Mouse (Mus musculus) kidney, postnatal 10 days (tissue): ENCODE data around the gene Afg3l1.
"Not testable (repeated sequence)": the region's sequence is repeated elsewhere in the genome, so short reads cannot be mapped to it uniquely, and the experiment has no call there.

Experiments used
- DNase-seq: peaks from one replicate; pipeline ENCODE4 v3.0.0; 2021; ENCODE audit warnings: mixed read lengths

Afg3l1 gene

GRCm38 (mm10) chr8:123472991-123473390 lies 4.7 kb upstream of the Afg3l1 start:
- not testable (repeated sequence) for DNase-seq

DNA sequence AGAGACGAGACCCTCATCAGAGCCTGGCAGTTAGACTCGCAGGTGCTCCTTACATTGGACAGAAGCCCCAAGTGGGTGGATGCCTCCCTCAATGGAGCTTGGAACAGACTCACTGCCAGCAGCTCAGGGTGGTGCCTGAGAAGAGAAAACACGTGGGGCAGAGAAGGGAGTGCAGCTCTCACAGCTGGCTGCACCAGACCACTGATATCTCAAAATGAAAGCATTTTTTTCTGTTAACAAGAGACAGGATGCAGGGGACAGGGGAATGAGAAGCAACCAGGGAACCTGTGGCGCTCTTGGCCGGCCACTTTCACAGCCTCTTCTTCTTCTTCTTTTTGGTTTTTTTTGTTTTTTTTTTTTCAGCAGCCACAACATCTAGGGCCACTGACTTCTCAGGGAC lies 3.2 kb upstream of the Afg3l1 start:
- not testable (repeated sequence) for DNase-seq

DNA sequence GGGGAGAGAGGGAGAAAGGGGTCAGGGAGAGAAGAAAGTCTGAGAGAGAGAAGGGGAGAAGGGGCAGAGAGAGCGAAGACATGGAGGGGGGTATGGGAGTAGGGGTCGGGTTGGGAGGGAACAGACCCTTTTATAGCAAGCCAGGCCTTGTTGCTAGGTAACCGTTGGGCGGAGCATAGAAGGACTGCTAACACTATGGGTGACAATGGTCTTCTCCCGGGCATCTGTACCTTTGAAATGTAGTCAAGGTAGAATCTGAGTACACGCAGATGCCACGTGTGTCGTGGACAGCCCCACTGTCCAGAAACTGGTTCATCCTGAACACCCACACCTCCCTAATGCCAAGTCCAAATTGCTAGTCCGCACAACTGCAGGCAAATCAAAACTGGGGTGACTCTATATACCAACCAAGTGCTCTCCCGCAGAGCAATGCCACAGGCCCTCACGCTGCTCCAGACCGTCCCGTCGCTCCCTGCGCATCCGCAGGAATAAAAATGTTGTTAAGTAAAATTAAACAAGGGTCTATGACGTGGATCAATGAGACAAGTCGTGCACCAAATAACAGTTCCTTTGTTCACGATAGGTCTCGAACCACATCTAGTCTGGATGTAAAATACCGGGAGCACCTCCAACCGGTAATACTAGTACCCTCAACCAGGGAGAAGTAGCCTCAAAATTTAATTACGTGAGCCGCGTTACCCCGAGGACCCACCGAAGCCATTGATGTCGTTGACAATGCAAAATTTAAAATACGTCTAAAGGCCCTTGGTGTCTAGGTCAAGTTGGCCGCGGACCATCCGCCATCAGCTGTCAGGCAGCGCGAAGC lies 579 bp upstream of the Afg3l1 start:
- peak; percentile 23 for DNase-seq

DNA sequence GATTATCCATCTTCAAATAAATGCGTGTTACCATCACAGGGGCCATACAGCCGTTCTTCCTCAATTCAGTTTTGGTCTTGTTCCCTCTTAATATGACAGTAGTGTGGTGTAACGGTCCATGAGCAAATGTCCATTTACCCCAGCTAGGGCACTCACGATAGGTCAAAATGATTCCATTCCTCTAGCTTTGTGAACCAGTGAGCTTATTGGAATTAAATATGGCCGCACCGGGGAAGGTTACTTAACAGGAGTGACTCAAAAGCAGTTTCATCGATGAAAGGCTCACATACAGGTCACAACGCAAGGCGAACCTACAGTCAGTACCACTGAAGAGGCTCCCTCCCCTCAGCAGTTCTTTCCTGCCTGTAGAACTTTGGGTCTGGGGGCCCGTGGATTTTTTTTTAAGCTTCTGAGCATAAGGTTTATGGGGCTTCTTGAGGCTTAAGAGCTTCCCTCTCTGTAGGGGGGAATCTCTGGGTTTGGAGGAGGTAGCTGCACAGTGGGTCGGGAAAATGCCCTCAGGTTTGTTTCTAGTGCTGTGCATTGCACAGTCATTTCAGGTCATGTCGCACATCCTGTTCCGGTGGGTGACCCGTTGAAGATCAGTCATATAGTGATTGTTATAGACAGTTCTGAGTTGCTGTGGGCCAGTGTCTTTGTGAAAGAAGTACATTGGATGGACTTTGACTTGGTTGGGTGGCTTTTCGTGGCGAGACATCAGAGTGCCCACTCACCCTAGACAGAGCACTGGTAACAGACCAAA lies 934 bp downstream of the Afg3l1 start:
- DNase-seq = no peak

DNA sequence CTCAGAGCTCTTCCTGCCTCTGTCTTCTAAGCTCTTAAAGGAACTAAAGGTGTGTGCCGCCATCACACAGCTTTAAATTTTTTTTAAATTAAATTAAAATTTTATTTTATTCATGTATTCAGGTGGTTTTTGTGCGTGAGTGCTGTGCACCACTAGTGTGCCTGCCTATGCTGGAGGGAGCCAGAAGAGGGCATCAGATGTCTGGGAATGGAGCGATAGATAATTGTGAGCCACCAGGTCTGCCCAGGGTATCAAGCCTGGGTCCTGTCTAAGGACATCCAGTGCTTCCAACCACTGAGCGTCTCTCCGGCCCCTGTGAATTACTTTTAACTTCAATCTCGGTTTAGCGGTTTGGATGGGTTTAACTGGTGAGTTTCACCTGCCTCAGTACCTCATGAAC lies 4.9 kb downstream of the Afg3l1 start:
- no peak for DNase-seq

DNA sequence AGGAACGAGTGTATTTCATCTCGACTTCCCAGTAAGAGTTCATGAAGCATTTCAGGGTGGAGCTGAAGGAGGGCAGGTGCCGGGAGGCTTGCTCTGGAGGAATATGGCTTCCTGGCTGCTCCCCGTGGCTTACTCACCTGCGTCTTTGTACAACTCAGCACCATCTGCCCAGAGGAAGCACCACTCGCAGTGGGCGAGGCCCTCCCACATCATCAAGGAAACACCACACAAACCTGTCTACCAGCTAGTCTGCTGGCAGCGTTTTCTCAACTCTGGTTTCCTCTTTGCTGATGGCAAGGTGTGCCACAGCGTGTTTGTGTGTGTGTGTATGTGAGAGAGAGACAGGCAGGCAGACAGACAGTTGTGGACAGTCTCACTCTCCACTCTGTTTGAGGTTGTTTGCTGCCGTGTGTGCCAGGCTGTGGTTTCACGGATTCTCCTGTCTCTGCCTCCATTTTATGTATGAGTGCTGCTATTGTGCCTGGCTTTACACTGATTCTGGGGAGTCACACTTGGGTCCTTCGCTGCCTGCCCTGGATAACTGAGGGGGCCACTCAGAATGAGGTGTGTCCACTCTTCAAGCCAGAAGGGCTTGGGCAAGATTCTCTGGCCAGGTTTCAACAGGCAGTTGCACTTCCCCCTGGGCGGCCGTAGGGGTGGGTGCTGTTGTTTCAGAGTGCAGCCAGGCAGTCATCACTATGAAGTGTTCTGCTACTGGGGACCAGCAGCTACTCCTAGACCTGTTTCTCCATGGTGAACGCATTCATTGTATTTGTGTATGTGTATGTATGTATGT lies 13.8 kb downstream of the Afg3l1 start:
- no peak for DNase-seq

DNA sequence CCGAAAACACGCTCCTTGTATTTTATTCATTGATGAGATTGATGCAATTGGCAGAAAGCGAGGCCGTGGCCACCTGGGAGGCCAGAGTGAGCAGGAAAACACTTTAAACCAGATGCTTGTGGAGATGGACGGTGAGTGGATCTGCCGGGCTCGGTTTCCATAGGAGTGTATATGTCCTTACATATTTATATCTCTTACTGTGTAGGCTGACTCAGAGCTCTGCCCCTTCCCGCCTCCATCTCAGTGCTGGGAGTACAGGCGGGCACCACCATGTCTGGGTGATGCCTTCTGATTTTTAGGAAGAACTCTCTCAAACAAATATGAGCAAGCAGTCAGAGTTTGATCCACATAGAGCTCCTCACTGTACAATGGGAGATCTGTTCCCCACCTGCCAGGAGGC lies 15.2 kb downstream of the Afg3l1 start:
- no peak for DNase-seq

GRCm38 (mm10) chr8:123497699-123498098 lies 20.0 kb downstream of the Afg3l1 start:
- DNase-seq = no peak

DNA sequence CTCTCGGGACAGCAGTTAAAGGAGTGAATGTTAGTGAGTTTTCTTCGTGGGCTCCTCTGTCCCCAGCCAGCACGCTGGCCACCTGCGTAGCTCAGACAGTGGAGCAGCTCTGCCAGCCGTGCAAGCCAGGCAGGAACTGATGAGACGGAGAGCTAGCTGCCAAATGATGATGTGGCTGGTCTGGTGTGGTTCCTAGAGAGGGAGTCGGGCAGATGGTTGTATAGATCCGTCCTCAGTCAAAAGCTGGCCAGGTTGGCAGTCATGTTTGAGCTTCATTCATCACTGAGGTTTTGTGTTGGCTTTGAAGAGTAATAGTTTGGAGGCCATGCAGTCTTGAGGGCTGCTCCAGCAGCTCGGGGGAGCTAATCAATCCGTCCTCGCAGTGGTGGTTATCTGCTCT lies 21.3 kb downstream of the Afg3l1 start:
- no peak for DNase-seq

DNA sequence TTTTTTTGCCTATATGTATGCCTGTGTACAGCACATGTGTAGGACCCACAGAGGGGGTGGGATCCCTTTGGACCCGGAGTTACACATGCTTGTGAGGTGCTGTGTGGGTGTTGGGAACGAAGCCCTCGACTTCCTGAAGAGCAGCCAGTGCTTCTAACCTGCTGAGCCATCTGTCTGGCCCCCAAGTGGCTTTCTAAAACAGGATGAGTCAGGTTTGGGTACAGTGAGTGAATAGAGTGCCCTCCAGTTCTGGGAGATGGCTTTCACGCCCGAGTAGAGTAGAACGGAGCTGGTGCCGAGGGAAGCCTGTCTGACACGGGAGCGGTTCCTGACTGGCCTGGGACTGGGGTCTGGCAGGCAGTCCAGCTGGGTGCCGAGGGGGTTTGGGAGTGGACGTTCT lies 21.9 kb downstream of the Afg3l1 start:
- no peak for DNase-seq

- no peak for DNase-seq
Observed at GRCm38 (mm10) chr8:123502192-123502591, 24.5 kb downstream of the Afg3l1 start.

DNA sequence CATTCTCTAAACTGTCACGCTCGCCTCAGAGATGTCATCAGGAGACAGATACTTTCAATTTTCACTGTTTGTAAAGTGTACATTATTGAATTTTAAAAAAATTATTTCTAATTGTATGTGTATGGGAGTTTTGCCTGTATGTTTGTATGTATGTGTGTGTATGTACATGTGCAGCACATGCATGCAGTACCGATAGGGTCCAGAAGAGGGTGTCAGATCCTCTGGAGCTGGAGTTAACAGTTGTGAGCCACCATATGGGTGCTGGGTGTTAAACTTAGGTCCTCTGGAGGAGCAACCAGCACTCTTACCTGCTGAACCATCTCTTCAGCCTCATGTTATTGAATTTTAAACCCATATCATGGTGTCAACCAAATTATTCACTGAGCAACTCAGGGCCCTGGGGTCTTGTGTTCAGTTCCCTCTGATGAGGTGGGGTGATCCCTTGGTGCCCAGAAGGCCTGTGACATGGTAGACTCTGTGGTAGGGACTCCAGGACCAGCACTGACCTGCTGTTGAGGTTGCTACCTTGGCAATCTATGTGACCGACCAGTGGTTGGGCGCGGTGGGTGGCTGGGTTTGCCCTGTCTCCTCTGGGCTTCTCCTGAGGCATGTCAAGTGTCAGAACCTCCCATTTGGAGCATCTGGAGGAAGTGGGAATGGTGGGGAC lies 26.2 kb downstream of the Afg3l1 start:
- no peak for DNase-seq

- no peak for DNase-seq
Observed at GRCm38 (mm10) chr8:123504591-123505195, 27.0 kb downstream of the Afg3l1 start.

- no peak for DNase-seq
Observed at GRCm38 (mm10) chr8:123505267-123505666, 27.6 kb downstream of the Afg3l1 start.

GRCm38 (mm10) chr8:123505695-123506094 lies 28.0 kb downstream of the Afg3l1 start:
- no peak for DNase-seq

DNA sequence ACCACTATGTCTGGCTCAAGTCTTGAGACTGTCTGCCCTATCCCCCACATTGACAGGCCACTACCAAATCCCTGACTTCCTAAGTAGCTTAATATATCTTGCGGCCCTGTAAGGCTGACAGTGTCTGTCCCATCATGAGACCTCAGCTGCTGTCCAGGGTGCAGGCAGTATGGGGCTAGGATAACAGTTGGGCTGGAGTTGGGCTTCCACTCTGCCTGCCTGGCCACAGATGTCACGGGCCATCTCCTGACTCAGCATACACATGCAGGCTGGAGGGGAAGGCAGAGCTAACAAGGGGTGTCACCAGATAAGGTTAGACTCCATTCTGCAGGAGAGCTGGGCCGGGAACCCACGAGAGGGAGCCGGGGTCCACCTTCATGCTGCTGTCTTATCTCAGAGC lies 29.4 kb downstream of the Afg3l1 start:
- no peak for DNase-seq

GRCm38 (mm10) chr8:123510819-123511218 lies 33.1 kb downstream of the Afg3l1 start:
- DNase-seq = no peak

DNA sequence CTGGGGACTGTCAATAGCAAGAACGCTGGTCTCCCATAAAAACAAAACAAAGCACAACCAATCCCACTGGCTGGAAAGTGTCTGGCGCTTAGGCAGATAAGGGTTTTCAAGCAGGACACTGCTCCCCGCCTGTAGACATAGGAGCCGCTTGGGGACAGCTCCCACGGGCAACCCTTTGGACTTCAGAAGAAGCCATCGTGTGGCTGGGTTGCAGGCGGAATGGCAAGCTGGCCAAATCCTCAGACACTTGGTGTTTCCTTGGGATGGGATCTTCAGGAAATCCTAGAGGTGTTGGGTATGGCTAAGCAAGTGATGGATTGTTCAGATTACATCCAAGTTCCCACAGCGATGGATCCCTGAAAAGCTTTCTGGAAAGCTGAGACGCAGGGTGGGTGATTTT lies 36.4 kb downstream of the Afg3l1 start:
- no peak for DNase-seq

DNA sequence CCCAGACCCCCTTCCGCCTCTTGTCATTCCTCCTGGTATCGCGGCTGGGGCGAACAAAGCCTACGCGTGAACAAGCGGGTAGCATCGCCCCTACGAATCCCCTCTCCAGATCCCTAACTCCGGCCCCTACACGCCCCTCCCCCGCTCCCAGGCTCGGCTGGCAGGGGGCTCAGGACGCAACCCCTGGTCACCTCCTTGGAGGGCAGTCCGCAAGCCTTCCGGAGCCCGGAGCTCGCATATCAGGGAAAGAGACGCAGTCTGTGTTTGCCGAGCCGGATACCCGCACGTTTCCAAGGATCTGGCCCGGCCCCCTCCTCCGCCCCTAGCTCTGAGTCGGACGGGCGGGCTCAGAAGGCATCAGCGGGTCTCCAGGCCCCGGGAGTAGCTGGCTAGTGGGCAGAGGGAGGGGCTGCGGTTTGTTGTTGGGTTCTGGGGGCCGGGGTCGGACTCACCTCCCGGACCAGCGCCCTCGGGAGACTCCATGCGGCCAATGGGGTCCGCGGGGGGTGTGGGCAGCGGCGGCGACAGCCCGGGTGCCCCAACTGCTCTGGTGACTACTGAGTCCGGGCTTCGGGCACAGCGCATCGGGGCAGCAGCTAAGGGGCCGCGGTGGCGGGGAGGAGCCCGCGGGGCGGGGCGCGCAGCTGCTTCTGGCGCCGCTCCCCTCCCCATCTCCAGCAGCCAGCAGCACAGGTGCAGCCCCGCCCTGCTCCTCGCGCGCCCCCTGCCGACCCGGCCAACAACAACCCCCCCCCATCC lies 37.3 kb downstream of the Afg3l1 start, which contains the start of gene Dbndd1:
TSS of gene Dbndd1 (minus strand) at position 683 of the 759 bp plus-strand sequence.
- peak; percentile 64 for DNase-seq

- DNase-seq = no peak
Observed at GRCm38 (mm10) chr8:123515540-123515897, 37.8 kb downstream of the Afg3l1 start.

GRCm38 (mm10) chr8:123516596-123516995 lies 38.9 kb downstream of the Afg3l1 start:
- DNase-seq = no peak

- DNase-seq = no peak
Observed at GRCm38 (mm10) chr8:123518172-123518571, 40.5 kb downstream of the Afg3l1 start.
